Mouse (Mus musculus) cerebellum, postnatal 36 days (tissue): Measurements from ENCODE around the gene Slc12a5.

Experiments
- DNase-seq, 2 experiments: peaks; one replicate each; pipeline ENCODE4 v3.0.0; 2021 to 2022; ENCODE audit warnings: mixed read lengths in 2 of 2

Slc12a5 gene

GRCm38 (mm10) chr2:164960716-164961441 is at the start of gene Slc12a5:
TSS of gene Slc12a5 (plus strand) at chr2:164960802.
- DNase-seq = peak; percentile 81 to 86

- peak; percentile 93 to 94 for DNase-seq
These were observed 49.2 kb upstream of the Slc12a5 start, which contains the start of gene Zfp335 for GRCm38 (mm10) chr2:164911086-164912048. TSS of gene Zfp335 (minus strand) at chr2:164911757.

GRCm38 (mm10) chr2:164912151-164912550 is 48.5 kb upstream of the Slc12a5 start:
- DNase-seq = peak in 1 of 2 experiments; percentile 16

- no peak for DNase-seq
These were observed 47.7 kb upstream of the Slc12a5 start for GRCm38 (mm10) chr2:164912749-164913427.

GRCm38 (mm10) chr2:164913428-164913786 is 47.2 kb upstream of the Slc12a5 start:
- DNase-seq = no peak

GRCm38 (mm10) chr2:164916820-164917219 is 43.8 kb upstream of the Slc12a5 start:
- no peak for DNase-seq

- no peak for DNase-seq
These were observed 43.2 kb upstream of the Slc12a5 start for GRCm38 (mm10) chr2:164917371-164917770.

GRCm38 (mm10) chr2:164918325-164918724 is 42.3 kb upstream of the Slc12a5 start:
- peak; percentile 31 to 43 for DNase-seq

- no peak for DNase-seq
These were observed 38.6 kb upstream of the Slc12a5 start for GRCm38 (mm10) chr2:164921984-164922383.

- no peak for DNase-seq
These were observed 37.3 kb upstream of the Slc12a5 start for GRCm38 (mm10) chr2:164923291-164923690.

GRCm38 (mm10) chr2:164924100-164924857 is 36.3 kb upstream of the Slc12a5 start:
- DNase-seq = peak; percentile 93 to 98

- DNase-seq = no peak
These were observed 29.7 kb upstream of the Slc12a5 start for GRCm38 (mm10) chr2:164930706-164931581.

- no peak for DNase-seq
These were observed 27.1 kb upstream of the Slc12a5 start for GRCm38 (mm10) chr2:164933534-164933933.

GRCm38 (mm10) chr2:164935991-164936390 is 24.6 kb upstream of the Slc12a5 start:
- DNase-seq = no peak

- peak; percentile 77 to 78 for DNase-seq
These were observed 22.2 kb upstream of the Slc12a5 start for GRCm38 (mm10) chr2:164938146-164939091.

- peak; percentile 36 to 46 for DNase-seq
These were observed 21.5 kb upstream of the Slc12a5 start for GRCm38 (mm10) chr2:164939106-164939505.

- no peak for DNase-seq
These were observed 20.3 kb upstream of the Slc12a5 start, which contains the start of gene Mmp9 for GRCm38 (mm10) chr2:164940140-164940830. TSS of gene Mmp9 (plus strand) at chr2:164940780.

GRCm38 (mm10) chr2:164942692-164943290 is 17.8 kb upstream of the Slc12a5 start:
- no peak for DNase-seq

GRCm38 (mm10) chr2:164947506-164947905 is 13.1 kb upstream of the Slc12a5 start:
- DNase-seq = no peak
